Mouse (Mus musculus): ENCODE results near the gene Lpp.

The Lpp gene

GRCm38 (mm10) chr16:24622226-24623194 lies 229.2 kb downstream of the Lpp start:
- no peak for DNase-seq (ENCODE audit: low read depth, low spot score)

- peak; percentile 30 for DNase-seq (ENCODE audit: low read depth, low spot score)
Observed at GRCm38 (mm10) chr16:24624335-24624734, 231.0 kb downstream of the Lpp start.

- no peak for DNase-seq (ENCODE audit: low read depth, low spot score)
Observed at GRCm38 (mm10) chr16:24625576-24625975, 232.3 kb downstream of the Lpp start.

- DNase-seq (ENCODE audit: low read depth, low spot score), result no peak
Observed at GRCm38 (mm10) chr16:24628779-24629178, 235.5 kb downstream of the Lpp start.

GRCm38 (mm10) chr16:24629218-24630172 lies 236.2 kb downstream of the Lpp start:
- DNase-seq (ENCODE audit: low read depth, low spot score), result no peak

- no peak for DNase-seq (ENCODE audit: low read depth, low spot score)
Observed at GRCm38 (mm10) chr16:24635381-24635919, 242.1 kb downstream of the Lpp start.

GRCm38 (mm10) chr16:24636894-24637293 lies 243.6 kb downstream of the Lpp start:
- no peak for DNase-seq (ENCODE audit: low read depth, low spot score)

GRCm38 (mm10) chr16:24641003-24641797 lies 247.9 kb downstream of the Lpp start:
- no peak for DNase-seq (ENCODE audit: low read depth, low spot score)

- no peak for DNase-seq (ENCODE audit: low read depth, low spot score)
Observed at GRCm38 (mm10) chr16:24643024-24643635, 249.8 kb downstream of the Lpp start.

GRCm38 (mm10) chr16:24644154-24644553 lies 250.8 kb downstream of the Lpp start:
- no peak for DNase-seq (ENCODE audit: low read depth, low spot score)

- DNase-seq (ENCODE audit: low read depth, low spot score), result no peak
Observed at GRCm38 (mm10) chr16:24644760-24645406, 251.6 kb downstream of the Lpp start.

GRCm38 (mm10) chr16:24645906-24646603 lies 252.7 kb downstream of the Lpp start:
- no peak for DNase-seq (ENCODE audit: low read depth, low spot score)

GRCm38 (mm10) chr16:24651655-24652654 lies 258.6 kb downstream of the Lpp start:
- DNase-seq (ENCODE audit: low read depth, low spot score), result no peak

GRCm38 (mm10) chr16:24653041-24653440 lies 259.7 kb downstream of the Lpp start:
- DNase-seq (ENCODE audit: low read depth, low spot score), result no peak

- DNase-seq (ENCODE audit: low read depth, low spot score), result no peak
Observed at GRCm38 (mm10) chr16:24655116-24655515, 261.8 kb downstream of the Lpp start.

GRCm38 (mm10) chr16:24656026-24656425 lies 262.7 kb downstream of the Lpp start:
- DNase-seq (ENCODE audit: low read depth, low spot score), result no peak

GRCm38 (mm10) chr16:24656752-24657151 lies 263.4 kb downstream of the Lpp start:
- no peak for DNase-seq (ENCODE audit: low read depth, low spot score)

- DNase-seq (ENCODE audit: low read depth, low spot score), result no peak
Observed at GRCm38 (mm10) chr16:24659049-24659448, 265.7 kb downstream of the Lpp start.
